Mouse (Mus musculus) heart, embryonic 15.5 days (tissue): ENCODE results near the gene Slc2a2. TPM values are rescaled to one million over a fixed set of nuclear protein-coding genes. Genes with fewer than 3 reads are reported as not detected.

Source experiments
- ATAC-seq: fragments of 200-750 bp; cut with Nextera tagmentation; replicated peaks from 2 replicates; pipeline ENCODE4 v1.8.0; 2017; ENCODE audit warnings: low read depth, moderate TSS enrichment; ENCODE audit not compliant: insufficient number of reproducible peaks, insufficient read depth, low FRiP score
- H3K27ac ChIP-seq: fragments of 300-500 bp; sonication (generic); 2 replicates; pipeline ENCODE4 v1.5.1; 2015; ENCODE audit warnings: mild to moderate bottlenecking, inconsistent platforms
- H3K27me3 ChIP-seq: fragments of 300-500 bp; sonication (generic); 2 replicates; pipeline ENCODE4 v1.6.1; 2015; ENCODE audit warnings: inconsistent platforms
- H3K36me3 ChIP-seq: fragments of 300-500 bp; sonication (generic); 2 replicates; pipeline ENCODE4 v1.6.1; 2015; ENCODE audit warnings: mild to moderate bottlenecking, inconsistent platforms
- H3K4me1 ChIP-seq: fragments of 300-500 bp; sonication (generic); replicated peaks from 2 replicates; pipeline ENCODE4 v1.6.1; 2015; ENCODE audit warnings: inconsistent platforms
- H3K4me2 ChIP-seq: fragments of 300-500 bp; sonication (generic); 2 replicates; pipeline ENCODE4 v1.6.1; 2015; ENCODE audit warnings: inconsistent platforms, mild to moderate bottlenecking, moderate library complexity
- H3K4me3 ChIP-seq: fragments of 300-500 bp; sonication (generic); 2 replicates; pipeline ENCODE4 v1.5.1; 2015; ENCODE audit warnings: mild to moderate bottlenecking, inconsistent platforms
- H3K9ac ChIP-seq: fragments of 300-500 bp; sonication (generic); 2 replicates; pipeline ENCODE4 v1.6.1; 2015; ENCODE audit warnings: mild to moderate bottlenecking, inconsistent platforms
- H3K9me3 ChIP-seq: fragments of 300-500 bp; sonication (generic); replicated peaks from 2 replicates; pipeline ENCODE4 v1.6.1; 2016; ENCODE audit warnings: inconsistent platforms
- WGBS: fragments of 180-500 bp; shearing (Covaris S2); methylation state at CpG from one replicate; pipeline ENCODE4 v1.1.7; 2015; ENCODE audit warnings: mixed read lengths; 5-methylcytosine and 5-hydroxymethylcytosine counted together
- polyA plus RNA-seq: library from polyadenylated mRNA; unstranded; fragments of >200 nt; fragmentation: Nextera tagmentation; extraction: Ambion mirVana; gene quantifications from 2 replicates; pipeline ENCODE4 v1.2.1, GENCODE M21; 2015

Slc2a2 gene
- polyA plus RNA-seq, 1 experiment from 2014 or later = 0.15 TPM

GRCm38 (mm10) chr3:28775361-28775760 is 77.7 kb downstream of the Slc2a2 start:
- H3K27ac ChIP-seq = no peak overlapping the region
- no peaks in the 10 kb centered on the region for H3K27me3 ChIP-seq
- no peak overlapping the region for H3K4me2 ChIP-seq
- no peak for ATAC-seq
- no peaks in the 10 kb centered on the region for H3K9me3 ChIP-seq
- H3K9ac ChIP-seq = no peak overlapping the region
- H3K4me3 ChIP-seq = no peak overlapping the region
- H3K4me1 ChIP-seq = no peaks in the 10 kb centered on the region
- no peaks in the 10 kb centered on the region for H3K36me3 ChIP-seq
- 52% methylated on average over 7 of the region's 7 CpGs for WGBS

- WGBS = 23% methylated on average over 1 of the region's 1 CpGs
- no peak overlapping the region for H3K4me2 ChIP-seq
- no peak for ATAC-seq
- H3K4me1 ChIP-seq = peaks cover 4% of the 10 kb centered on the region; the same call in 1 of the 2 replicates
- no peaks in the 10 kb centered on the region for H3K9me3 ChIP-seq
- H3K4me3 ChIP-seq = no peak overlapping the region
- H3K27me3 ChIP-seq = no peaks in the 10 kb centered on the region
- no peak overlapping the region for H3K9ac ChIP-seq
- H3K36me3 ChIP-seq = no peaks in the 10 kb centered on the region
- H3K27ac ChIP-seq = no peak overlapping the region
Observed at GRCm38 (mm10) chr3:28775958-28776357, 78.3 kb downstream of the Slc2a2 start.

DNA sequence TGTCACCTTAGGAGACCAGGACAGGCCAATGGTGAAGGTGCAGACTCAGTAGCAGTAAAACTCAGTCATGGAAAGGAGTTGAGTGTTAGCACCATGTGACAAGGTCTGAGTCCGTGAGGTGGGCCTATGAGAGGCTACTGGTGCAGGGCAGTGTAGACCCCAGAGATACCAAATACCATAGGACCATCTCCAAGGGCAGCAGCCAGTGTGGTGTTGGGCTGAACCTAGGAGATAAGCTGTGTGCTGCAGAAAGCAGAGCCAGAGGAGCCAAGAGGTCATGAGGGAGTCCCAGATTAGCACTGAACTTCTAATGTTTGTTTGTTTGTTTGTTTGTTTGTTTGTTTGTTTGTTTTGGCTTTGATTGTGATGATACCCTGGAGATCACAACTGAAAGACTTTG is 78.8 kb downstream of the Slc2a2 start:
- no peak for ATAC-seq
- Histone ChIP-seq H3K27me3 (no peaks in the 10 kb centered on the region), H3K36me3 (no peaks in the 10 kb centered on the region), H3K4me1 (peaks cover 5% of the 10 kb centered on the region; the same call in 1 of the 2 replicates), H3K4me2 (no peak overlapping the region), H3K9me3 (no peaks in the 10 kb centered on the region), H3K9ac (no peak overlapping the region), H3K27ac (no peak overlapping the region), H3K4me3 (no peak overlapping the region)
- 71% methylated on average over 1 of the region's 1 CpGs for WGBS

- Histone ChIP-seq H3K9me3 (no peaks in the 10 kb centered on the region), H3K27ac (no peak overlapping the region), H3K4me3 (peak overlapping the region; percentile 68), H3K36me3 (no peaks in the 10 kb centered on the region), H3K4me1 (peaks cover 12% of the 10 kb centered on the region; the same call in 1 of the 2 replicates), H3K9ac (no peak overlapping the region), H3K4me2 (peak overlapping the region; percentile 98), H3K27me3 (no peaks in the 10 kb centered on the region)
- 75% methylated on average over 9 of the region's 9 CpGs for WGBS
- ATAC-seq = no peak
Observed at GRCm38 (mm10) chr3:28780511-28780910, 82.8 kb downstream of the Slc2a2 start.

Other genes starting within 250 kb of the Slc2a2 start
- 7.6 and 7.7 TPM in 2 replicates for gene Eif5a2, start 83.4 kb downstream of the Slc2a2 start, polyA plus RNA-seq
- gene Rpl22l1, start 107.5 kb downstream of the Slc2a2 start, polyA plus RNA-seq = 161 and 235 TPM in 2 replicates
- gene Gm1527, start 194.7 kb downstream of the Slc2a2 start, polyA plus RNA-seq = not detected in 2 replicates